ENCODE assay signal across 8 mouse cellular contexts in genomic region chr11:89024181-89024881, GRCm38 (mm10). TPM values are rescaled to one million over a fixed set of nuclear protein-coding genes. Genes with fewer than 3 reads are reported as not detected.
A peak's percentile ranks its signal among the peaks of the same experiment; 100 is the strongest.
DNase-seq lines count a peak whose midpoint lies in the region; TF ChIP-seq lines count a peak whose summit lies in the region.

No protein-coding gene starts in this region.

- no peak overlapping the region; the same call in 1 of the 2 replicates for H3K4me3 ChIP-seq in heart, adult 2 months
- no peak overlapping the region for H3K4me3 ChIP-seq in lung, adult 2 months (replicated peaks; ENCODE audit: extremely low read depth, low read depth, low read length)

- peak overlapping the region; percentile 86 for H3K27ac ChIP-seq in heart, adult 2 months

- no peak for TF ChIP-seq CTCF in heart, adult 2 months (IDR thresholded peaks at IDR 0.05)
- TF ChIP-seq CTCF in lung, adult 2 months (IDR thresholded peaks at IDR 0.05; ENCODE audit: insufficient read depth, low read length): no peak

- intact Hi-C loops in heart, adult 2 months (cut with DNase I): loop anchor here (1.0 kb wide), 1 partner anchor 28 kb away; no protein-coding TSS in a partner anchor

- H3K36me3 ChIP-seq in heart, adult 2 months (ENCODE audit: control insufficient read depth, insufficient read depth, low read length): peaks cover 2% of the 10 kb centered on the region; the same call in 1 of the 2 replicates

- peak; percentile 20; the same call in 1 of the 2 replicates for TF ChIP-seq POLR2A in heart, adult 2 months (IDR thresholded peaks at IDR 0.05; ENCODE audit: insufficient read depth, low read depth, low read length)
- TF ChIP-seq POLR2A in lung, adult 2 months (IDR thresholded peaks at IDR 0.05; ENCODE audit: borderline replicate concordance, extremely low read depth, low read depth, low read length): no peak

- peaks cover 32% of the 10 kb centered on the region for H3K4me1 ChIP-seq in heart, adult 2 months (ENCODE audit: control insufficient read depth, insufficient read depth, low read length)
- peaks cover 6% of the 10 kb centered on the region for H3K4me1 ChIP-seq in lung, adult 2 months (ENCODE audit: control insufficient read depth, insufficient read depth, low read length)

- no peaks in the 10 kb centered on the region for H3K27me3 ChIP-seq in heart, adult 2 months (ENCODE audit: control insufficient read depth, insufficient read depth, low read length)

- TF ChIP-seq EP300 in heart, adult 2 months (IDR thresholded peaks at IDR 0.05; ENCODE audit: insufficient read depth, low read depth, low read length): peak; percentile 50; the same call in 1 of the 2 replicates

- H3K9ac ChIP-seq in heart, adult 2 months (ENCODE audit: low read depth, low read length): no peak overlapping the region

- WGBS in heart, adult 2 months: 19% methylated on average over 11 of the region's 11 CpGs
- WGBS in lung, adult 2 months: 11% methylated on average over 11 of the region's 11 CpGs

- no peaks in the 10 kb centered on the region for H3K79me2 ChIP-seq in heart, adult 2 months (replicated peaks; ENCODE audit: control insufficient read depth, insufficient read depth, low read length)

- peak; percentile 41 for DNase-seq in retina, postnatal 1 day
- no peak for DNase-seq in retina, embryonic 14.5 days (ENCODE audit: low spot score)
- peak; percentile 45 for DNase-seq in brain, adult 2 months (ENCODE audit: low read depth, low spot score)
- DNase-seq in heart, adult 2 months: peak; percentile 83 to 88
- peak; percentile 91 for DNase-seq in kidney, adult 11 months
- peak; percentile 63 for DNase-seq in lung, adult 2 months
- DNase-seq in spleen, postnatal 36 days (ENCODE audit: low spot score in 2 of 2): peak; percentile 84 to 88
- DNase-seq in embryo, embryonic 9.5 days (ENCODE audit: extremely low spot score): no peak

RNA-seq across cellular contexts. Expression of gene Trim25, which starts 25.2 kb away (rescaled TPM):
- total RNA-seq in heart, adult 2 months (2021): 10 to 100 TPM; 17.7 to 24.3 TPM
- polyA plus RNA-seq in heart, adult 2 months (2012; rRNA removed): 13.6 and 14.1 TPM in 2 replicates
- 51.5 and 52.9 TPM in 2 replicates for polyA plus RNA-seq in lung, adult 2 months (2012; rRNA removed)

RNA-seq across cellular contexts. Expression of gene Dgke, which starts 42.3 kb away (rescaled TPM):
- total RNA-seq in heart, adult 2 months (2021): 10 to 100 TPM in 1 of 2 experiments, 1 to 10 TPM in 1; 9.3 to 12.4 TPM
- 5.6 and 8.2 TPM in 2 replicates for polyA plus RNA-seq in heart, adult 2 months (2012; rRNA removed)
- polyA plus RNA-seq in lung, adult 2 months (2012; rRNA removed): 8.2 and 9.4 TPM in 2 replicates

RNA-seq across cellular contexts. Expression of gene Gm525, which starts 49.3 kb away (rescaled TPM):
- total RNA-seq in heart, adult 2 months (2021): not detected
- 0.27 TPM in 1 of 2 replicates, not detected in the other for polyA plus RNA-seq in heart, adult 2 months (2012; rRNA removed)
- 0.76 and 1.0 TPM in 2 replicates for polyA plus RNA-seq in lung, adult 2 months (2012; rRNA removed)

RNA-seq across cellular contexts. Expression of gene Coil, which starts 54.3 kb away (rescaled TPM):
- 1 to 10 TPM; 4.8 TPM for total RNA-seq in heart, adult 2 months (2021)
- 2.8 and 4.7 TPM in 2 replicates for polyA plus RNA-seq in heart, adult 2 months (2012; rRNA removed)
- 3.5 and 4.0 TPM in 2 replicates for polyA plus RNA-seq in lung, adult 2 months (2012; rRNA removed)

RNA-seq across cellular contexts. Expression of gene Elobl, which starts 57.6 kb away (rescaled TPM):
- total RNA-seq in heart, adult 2 months (2021): not detected
- 0.56 TPM in 1 of 2 replicates, not detected in the other for polyA plus RNA-seq in heart, adult 2 months (2012; rRNA removed)
- polyA plus RNA-seq in lung, adult 2 months (2012; rRNA removed): 0.97 and 1.3 TPM in 2 replicates

Comparison
In these comparisons a context has a peak if more than half of its experiments do, and no peak if none do; other contexts are left out.
1. DNase-seq: peak in retina, postnatal 1 day (single experiment), brain, adult 2 months (single experiment), heart, adult 2 months (2 of 2), kidney, adult 11 months (single experiment), lung, adult 2 months (single experiment) and spleen, postnatal 36 days (2 of 2); none in retina, embryonic 14.5 days (single experiment) and embryo, embryonic 9.5 days (single experiment).